Mouse (Mus musculus) megakaryocyte, embryonic 14.5 days (primary cell): ENCODE data around the gene Cdyl.

Experiments used
- FLI1 ChIP-seq: IDR thresholded peaks from 2 replicates; pipeline ENCODE4 v1.6.1; 2012; ENCODE audit warnings: low read length, inconsistent platforms, mixed read lengths
- GATA1 ChIP-seq: IDR thresholded peaks from 3 replicates; pipeline ENCODE4 v1.6.1; 2012; ENCODE audit warnings: mixed read lengths, low read length, inconsistent platforms, borderline replicate concordance

DNA sequence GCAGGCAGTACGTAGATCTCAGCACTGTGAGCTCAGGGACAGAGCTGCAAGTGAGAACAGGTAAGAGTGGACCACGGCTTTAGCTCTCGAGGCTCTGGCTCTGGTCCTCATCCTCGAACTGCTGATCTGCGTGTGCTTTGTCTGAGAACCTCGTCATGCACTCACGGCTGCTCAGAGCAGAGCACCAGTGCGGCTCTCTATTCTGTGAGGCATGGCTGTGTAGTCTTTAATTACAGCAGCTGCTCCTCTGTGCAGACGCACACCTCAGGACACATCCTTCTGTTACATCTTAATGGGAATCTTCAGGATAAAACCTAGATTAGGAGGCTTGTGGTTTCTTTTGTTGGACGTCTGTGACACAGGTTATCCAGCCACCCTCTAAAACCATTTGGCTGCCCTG lies 180.5 kb downstream of the Cdyl start:
- TF ChIP-seq GATA1 (no peak), FLI1 (no peak)
